18 mouse cellular contexts compared by ENCODE assay signal in genomic region chr4:149796567-149797219, GRCm38 (mm10). TPM values are rescaled to one million over a fixed set of nuclear protein-coding genes. Genes with fewer than 3 reads are reported as not detected.
DNase-seq lines count a peak whose midpoint lies in the region; ATAC-seq and TF ChIP-seq lines count a peak whose summit lies in the region.
"Had no signal": no experiment of that assay in that cellular context is flagged by ENCODE, and none has a peak within 500 bp of the region (broad histone marks: within the 10 kb centered on the region; RNA-seq: fewer than 3 reads in every experiment).

No protein-coding gene starts in this region.

- H3K4me3 ChIP-seq in liver, embryonic 15.5 days (replicated peaks) = no peak overlapping the region
- H3K4me3 ChIP-seq in lung, adult 2 months (replicated peaks; ENCODE audit: extremely low read depth, low read depth, low read length) = no peak overlapping the region
- H3K4me3 ChIP-seq in midbrain, embryonic 14.5 days (replicated peaks; ENCODE audit: low read depth, low read length) = no peak overlapping the region
- H3K4me3 ChIP-seq: limb, embryonic 10.5 days; lung, embryonic 15.5 days had no signal

- TF ChIP-seq POLR2A in lung, adult 2 months (IDR thresholded peaks at IDR 0.05; ENCODE audit: borderline replicate concordance, extremely low read depth, low read depth, low read length) = no peak

- no peaks in the 10 kb centered on the region for H3K27me3 ChIP-seq in liver, embryonic 15.5 days
- no peaks in the 10 kb centered on the region for H3K27me3 ChIP-seq in midbrain, embryonic 14.5 days (ENCODE audit: control insufficient read depth, insufficient read depth, low read length)
- H3K27me3 ChIP-seq: lung, embryonic 15.5 days; Patski had no signal

- no peak overlapping the region for H3K9ac ChIP-seq in liver, embryonic 15.5 days
- H3K9ac ChIP-seq in midbrain, embryonic 14.5 days (replicated peaks; ENCODE audit: low read length) = no peak overlapping the region
- H3K9ac ChIP-seq: lung, embryonic 15.5 days had no signal

- ATAC-seq in frontal cortex, adult (ENCODE audit: low TSS enrichment) = peak; percentile 51
- peak; percentile 43; the same call in 1 of the 2 replicates for ATAC-seq in liver, embryonic 15.5 days (ENCODE audit: insufficient read depth)
- no peak for ATAC-seq in midbrain, embryonic 14.5 days (ENCODE audit: low FRiP score, low TSS enrichment)
- ATAC-seq: activated CD4-positive, CD25-positive, alpha-beta regulatory T cell, adult 4 months; Patski had no signal

- peaks cover 33% of the 10 kb centered on the region for H3K4me1 ChIP-seq in liver, embryonic 15.5 days (replicated peaks)
- H3K4me1 ChIP-seq in lung, adult 2 months (ENCODE audit: control insufficient read depth, insufficient read depth, low read length) = peaks cover 20% of the 10 kb centered on the region
- H3K4me1 ChIP-seq in midbrain, embryonic 14.5 days (ENCODE audit: control insufficient read depth, insufficient read depth, low read length) = no peaks in the 10 kb centered on the region

- DNase-seq in frontal cortex, postnatal 25 days (ENCODE audit: low spot score in 2 of 2) = no peak
- DNase-seq in right cerebral cortex, adult 18-20 months = peak; percentile 60
- no peak for DNase-seq in right cerebral cortex, postnatal 36 days (ENCODE audit: low spot score in 2 of 2)
- DNase-seq in lung, adult 2 months = no peak
- DNase-seq in midbrain, embryonic 14.5 days = no peak
- no peak for DNase-seq in gastrocnemius, postnatal 14 days
- DNase-seq: cerebellum, adult 8-10 months; gastrocnemius, postnatal 36 days; spleen, adult 18-20 months; thymus, adult 2 months had no signal

- 57% methylated on average over 14 of the region's 14 CpGs for WGBS in liver, embryonic 15.5 days (ENCODE audit: insufficient replicate concordance)
- 68% methylated on average over 14 of the region's 14 CpGs for WGBS in lung, adult 2 months
- 63% methylated on average over 14 of the region's 14 CpGs for WGBS in midbrain, embryonic 14.5 days

- 0 out of 2 replicates have a peak overlapping the region, but pooled peaks have one; percentile 3 for H3K4me2 ChIP-seq in liver, embryonic 15.5 days
- H3K4me2 ChIP-seq in midbrain, embryonic 14.5 days (ENCODE audit: low read length) = no peak overlapping the region
- H3K4me2 ChIP-seq: lung, embryonic 15.5 days; midbrain, embryonic 11.5 days had no signal

- intact Hi-C loops in gastrocnemius, postnatal 14 days (cut with DNase I; ENCODE audit: low total_unique reads) = no loop called here

- no peaks in the 10 kb centered on the region for H3K9me3 ChIP-seq in liver, embryonic 15.5 days (replicated peaks)
- H3K9me3 ChIP-seq in midbrain, embryonic 14.5 days (ENCODE audit: control insufficient read depth, low read length) = no peaks in the 10 kb centered on the region
- H3K9me3 ChIP-seq: limb, embryonic 10.5 days; lung, embryonic 15.5 days had no signal

- TF ChIP-seq CTCF in lung, adult 2 months (IDR thresholded peaks at IDR 0.05; ENCODE audit: insufficient read depth, low read length) = no peak

- peak overlapping the region; percentile 68 for H3K27ac ChIP-seq in liver, embryonic 15.5 days (replicated peaks)
- H3K27ac ChIP-seq in midbrain, embryonic 14.5 days (replicated peaks; ENCODE audit: low read depth, low read length) = no peak overlapping the region
- H3K27ac ChIP-seq: limb, embryonic 10.5 days; lung, embryonic 15.5 days; macrophage had no signal

- H3K36me3 ChIP-seq in liver, embryonic 15.5 days (replicated peaks) = no peaks in the 10 kb centered on the region
- H3K36me3 ChIP-seq in midbrain, embryonic 14.5 days (ENCODE audit: control insufficient read depth, insufficient read depth, low read length) = no peaks in the 10 kb centered on the region
- H3K36me3 ChIP-seq: limb, embryonic 10.5 days; lung, embryonic 15.5 days had no signal

RNA-seq across cellular contexts. Expression of gene Slc25a33, which starts 22.6 kb away (rescaled TPM):
- polyA plus RNA-seq in liver, embryonic 15.5 days (2015; fragmentation: Nextera tagmentation; extraction: Ambion mirVana) = 10.6 and 11.6 TPM in 2 replicates
- polyA plus RNA-seq in lung, adult 2 months (2012; rRNA removed) = 9.5 and 12.7 TPM in 2 replicates
- polyA plus RNA-seq in midbrain, embryonic 14.5 days (2014; fragmentation: Nextera tagmentation; extraction: Ambion mirVana) = 29.1 and 31.2 TPM in 2 replicates
- 10 to 100 TPM; 10.5 to 12.0 TPM for total RNA-seq in gastrocnemius, postnatal 14 days (2021)

RNA-seq across cellular contexts. Expression of gene Tmem201, which starts 58.8 kb away (rescaled TPM):
- polyA plus RNA-seq in liver, embryonic 15.5 days (2015; fragmentation: Nextera tagmentation; extraction: Ambion mirVana) = 6.6 and 6.8 TPM in 2 replicates
- polyA plus RNA-seq in lung, adult 2 months (2012; rRNA removed) = 34.0 TPM in 2 replicates
- polyA plus RNA-seq in midbrain, embryonic 14.5 days (2014; fragmentation: Nextera tagmentation; extraction: Ambion mirVana) = 30.8 and 36.2 TPM in 2 replicates
- 10 to 100 TPM; 37.3 to 40.4 TPM for total RNA-seq in gastrocnemius, postnatal 14 days (2021)
